Mouse (Mus musculus) liver, postnatal 0 days (tissue): ENCODE data around the gene Gm20388.

ENCODE experiments used
- CTCF ChIP-seq: sonication (generic); IDR thresholded peaks from 2 replicates; pipeline ENCODE4 v1.5.1; 2016; ENCODE audit warnings: antibody characterized with exemption, low read depth
- EP300 ChIP-seq: IDR thresholded peaks from 2 replicates; pipeline ENCODE4 v1.6.1; 2016; ENCODE audit warnings: antibody characterized with exemption, low read depth, mild to moderate bottlenecking

GRCm38 (mm10) chr8:122997963-122998362 is 3087.3 kb downstream of the Gm20388 start:
- no peak for TF ChIP-seq CTCF
- no peak for TF ChIP-seq EP300
